Mouse (Mus musculus) lung, postnatal 0 days (tissue): ENCODE data around the gene Mlycd.

Source experiments
- CTCF ChIP-seq: IDR thresholded peaks from 2 replicates; pipeline ENCODE4 v1.5.1; 2016; ENCODE audit warnings: antibody characterized with exemption, mild to moderate bottlenecking
- EP300 ChIP-seq: IDR thresholded peaks from 2 replicates; pipeline ENCODE4 v1.6.1; 2016; ENCODE audit warnings: antibody characterized with exemption, mild to moderate bottlenecking, control low read depth

GRCm38 (mm10) chr8:119430250-119430649, 35.6 kb downstream of the Mlycd start:
- no peak for TF ChIP-seq CTCF
- no peak for TF ChIP-seq EP300
